Mouse (Mus musculus): ENCODE measurements around the gene March1.

- no peak for TF ChIP-seq CEBPB (IDR thresholded peaks at IDR 0.05; ENCODE audit: low read depth)
- no peak for TF ChIP-seq CTCF (IDR thresholded peaks at IDR 0.05; ENCODE audit: control insufficient read depth, insufficient read depth, insufficient read length)
- TF ChIP-seq MAX (IDR thresholded peaks at IDR 0.05), result no peak
- no peak for TF ChIP-seq MYOG (IDR thresholded peaks at IDR 0.05; ENCODE audit: control insufficient read depth, extremely low read depth, insufficient read length)
- no peak for TF ChIP-seq MYOD1 (IDR thresholded peaks at IDR 0.05; ENCODE audit: control insufficient read depth, insufficient read length, low read depth)
These were observed 563.6 kb downstream of the March1 start for GRCm38 (mm10) chr8:66181265-66181664.

All from C2C12 (cell line).